Mouse (Mus musculus): ENCODE data around the gene Gm38100. TPM values are rescaled to one million over a fixed set of nuclear protein-coding genes. Genes with fewer than 3 reads are reported as not detected.

Gm38100 gene
- total RNA-seq, 1 experiment, result not detected

DNA sequence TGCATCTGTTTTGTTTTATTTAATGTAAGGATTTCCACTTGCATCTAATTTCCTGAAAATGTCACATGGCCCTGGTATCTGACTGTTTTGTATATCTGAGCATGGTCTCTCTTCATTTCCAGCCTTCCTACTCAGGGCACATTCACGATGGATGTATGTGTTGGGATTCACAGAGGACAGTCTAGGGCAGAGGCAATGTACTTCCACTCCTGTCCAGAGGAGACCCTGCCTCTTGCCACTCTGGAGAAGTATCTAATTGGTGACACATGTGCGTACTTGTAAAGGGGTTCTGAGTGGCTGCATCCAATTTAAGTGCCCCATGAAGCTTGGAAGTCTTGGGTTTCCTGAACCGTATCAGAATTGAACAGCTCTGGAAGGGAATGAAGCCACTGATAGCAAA is 30.3 kb downstream of the Gm38100 start:
- no peaks in the 10 kb centered on the region for H3K4me1 ChIP-seq (ENCODE audit: control insufficient read depth in 2 of 2, insufficient read depth in 2 of 2, low read length in 2 of 2, poor library complexity in 1 of 2)
- DNase-seq (ENCODE audit: low read depth, low spot score), result no peak
- no peaks in the 10 kb centered on the region for H3K36me3 ChIP-seq (ENCODE audit: control insufficient read depth, insufficient read depth, low read length, poor library complexity, severe bottlenecking)
- no peak overlapping the region for H3K4me3 ChIP-seq (ENCODE audit: insufficient read depth in 1 of 2, low read depth in 1 of 2, low read length in 2 of 2, poor library complexity in 1 of 2, severe bottlenecking in 1 of 2)
- no peak overlapping the region for H3K9ac ChIP-seq (ENCODE audit: insufficient read depth, low read depth, low read length, poor library complexity, severe bottlenecking)
- TF ChIP-seq CHD2 (IDR thresholded peaks at IDR 0.05; ENCODE audit: low read depth, low read length), result no peak
- no peak for TF ChIP-seq ZC3H11A (IDR thresholded peaks at IDR 0.05; ENCODE audit: borderline replicate concordance, low read depth, low read length)
- TF ChIP-seq ZNF384 (IDR thresholded peaks at IDR 0.05; ENCODE audit: low read depth, low read length), result no peak
- TF ChIP-seq MAFK (IDR thresholded peaks at IDR 0.05; ENCODE audit: insufficient read depth, low read depth, low read length), result no peak
- TF ChIP-seq HCFC1 (IDR thresholded peaks at IDR 0.05; ENCODE audit: borderline replicate concordance, insufficient read depth, low read length), result no peak
- in situ Hi-C loops (cut with MboI; ENCODE audit: low sequenced_read_pairs in 2 of 2, unreplicated experiment in 2 of 2), result no loop called here
- H3K9me3 ChIP-seq (ENCODE audit: control insufficient read depth, insufficient read depth, low read depth, low read length), result no peaks in the 10 kb centered on the region
- no peak overlapping the region for H3K27ac ChIP-seq (ENCODE audit: insufficient read depth, low read depth, low read length, poor library complexity, severe bottlenecking)

DNA sequence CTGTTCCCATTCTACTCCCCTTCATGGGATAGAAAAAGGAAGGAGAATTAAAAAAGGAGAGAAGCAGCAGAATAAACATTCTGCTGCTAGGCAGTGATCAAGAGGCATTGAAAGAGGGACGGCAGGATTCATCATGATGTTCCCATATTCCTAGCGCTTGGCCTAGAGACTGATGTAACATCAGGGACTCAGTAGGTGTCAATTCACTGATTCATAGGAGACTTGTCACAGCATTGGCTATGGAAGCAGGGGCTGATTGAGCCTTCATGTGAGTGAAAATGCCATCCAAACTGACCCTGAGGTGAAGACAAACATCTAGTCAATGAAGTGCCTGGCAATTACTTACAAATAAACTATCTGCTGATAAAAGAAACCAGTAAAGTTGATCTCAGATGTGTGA is 30.7 kb downstream of the Gm38100 start:
- H3K36me3 ChIP-seq (ENCODE audit: control insufficient read depth, insufficient read depth, low read length, poor library complexity, severe bottlenecking), result no peaks in the 10 kb centered on the region
- no peak overlapping the region for H3K4me3 ChIP-seq (ENCODE audit: insufficient read depth in 1 of 2, low read depth in 1 of 2, low read length in 2 of 2, poor library complexity in 1 of 2, severe bottlenecking in 1 of 2)
- no peak overlapping the region for H3K9ac ChIP-seq (ENCODE audit: insufficient read depth, low read depth, low read length, poor library complexity, severe bottlenecking)
- no peaks in the 10 kb centered on the region for H3K4me1 ChIP-seq (ENCODE audit: control insufficient read depth in 2 of 2, insufficient read depth in 2 of 2, low read length in 2 of 2, poor library complexity in 1 of 2)
- in situ Hi-C loops (cut with MboI; ENCODE audit: low sequenced_read_pairs in 2 of 2, unreplicated experiment in 2 of 2), result no loop called here
- H3K27ac ChIP-seq (ENCODE audit: insufficient read depth, low read depth, low read length, poor library complexity, severe bottlenecking), result no peak overlapping the region
- DNase-seq (ENCODE audit: low read depth, low spot score), result no peak
- no peak for TF ChIP-seq HCFC1 (IDR thresholded peaks at IDR 0.05; ENCODE audit: borderline replicate concordance, insufficient read depth, low read length)
- no peak for TF ChIP-seq CHD2 (IDR thresholded peaks at IDR 0.05; ENCODE audit: low read depth, low read length)
- no peak for TF ChIP-seq MAFK (IDR thresholded peaks at IDR 0.05; ENCODE audit: insufficient read depth, low read depth, low read length)
- no peak for TF ChIP-seq ZNF384 (IDR thresholded peaks at IDR 0.05; ENCODE audit: low read depth, low read length)
- no peak for TF ChIP-seq ZC3H11A (IDR thresholded peaks at IDR 0.05; ENCODE audit: borderline replicate concordance, low read depth, low read length)
- no peaks in the 10 kb centered on the region for H3K9me3 ChIP-seq (ENCODE audit: control insufficient read depth, insufficient read depth, low read depth, low read length)

DNA sequence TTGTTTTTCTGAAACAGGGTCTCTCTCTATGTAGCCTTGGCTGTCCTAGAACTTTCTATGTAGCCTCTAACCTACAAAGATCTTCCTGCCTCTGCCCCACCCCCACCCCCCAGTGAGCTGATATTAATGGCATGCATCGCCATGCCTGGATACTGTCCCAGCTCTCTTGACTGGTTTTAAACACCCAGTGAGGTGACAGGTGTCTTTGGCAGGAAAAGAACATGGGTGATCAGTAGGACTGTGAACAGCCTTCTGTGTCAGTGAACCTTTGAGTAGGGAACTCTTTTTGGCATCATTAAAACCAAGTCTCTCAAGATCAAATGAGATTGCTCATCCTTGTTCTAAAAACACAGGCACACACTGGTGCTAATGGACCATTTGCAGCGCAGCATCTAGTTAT is 41.7 kb downstream of the Gm38100 start:
- Histone ChIP-seq H3K4me3 (ENCODE audit: insufficient read depth in 1 of 2, low read depth in 1 of 2, low read length in 2 of 2, poor library complexity in 1 of 2, severe bottlenecking in 1 of 2) (no peak overlapping the region), H3K9me3 (ENCODE audit: control insufficient read depth, insufficient read depth, low read depth, low read length) (no peaks in the 10 kb centered on the region), H3K4me1 (ENCODE audit: control insufficient read depth in 2 of 2, insufficient read depth in 2 of 2, low read length in 2 of 2, poor library complexity in 1 of 2) (no peaks in the 10 kb centered on the region), H3K9ac (ENCODE audit: insufficient read depth, low read depth, low read length, poor library complexity, severe bottlenecking) (no peak overlapping the region), H3K36me3 (ENCODE audit: control insufficient read depth, insufficient read depth, low read length, poor library complexity, severe bottlenecking) (no peaks in the 10 kb centered on the region), H3K27ac (ENCODE audit: insufficient read depth, low read depth, low read length, poor library complexity, severe bottlenecking) (no peak overlapping the region)
- no peak for TF ChIP-seq CHD2 (IDR thresholded peaks at IDR 0.05; ENCODE audit: low read depth, low read length)
- no peak for TF ChIP-seq ZNF384 (IDR thresholded peaks at IDR 0.05; ENCODE audit: low read depth, low read length)
- no peak for TF ChIP-seq MAFK (IDR thresholded peaks at IDR 0.05; ENCODE audit: insufficient read depth, low read depth, low read length)
- no peak for TF ChIP-seq ZC3H11A (IDR thresholded peaks at IDR 0.05; ENCODE audit: borderline replicate concordance, low read depth, low read length)
- TF ChIP-seq HCFC1 (IDR thresholded peaks at IDR 0.05; ENCODE audit: borderline replicate concordance, insufficient read depth, low read length), result no peak
- in situ Hi-C loops (cut with MboI; ENCODE audit: low sequenced_read_pairs in 2 of 2, unreplicated experiment in 2 of 2), result no loop called here
- no peak for DNase-seq (ENCODE audit: low read depth, low spot score)

DNA sequence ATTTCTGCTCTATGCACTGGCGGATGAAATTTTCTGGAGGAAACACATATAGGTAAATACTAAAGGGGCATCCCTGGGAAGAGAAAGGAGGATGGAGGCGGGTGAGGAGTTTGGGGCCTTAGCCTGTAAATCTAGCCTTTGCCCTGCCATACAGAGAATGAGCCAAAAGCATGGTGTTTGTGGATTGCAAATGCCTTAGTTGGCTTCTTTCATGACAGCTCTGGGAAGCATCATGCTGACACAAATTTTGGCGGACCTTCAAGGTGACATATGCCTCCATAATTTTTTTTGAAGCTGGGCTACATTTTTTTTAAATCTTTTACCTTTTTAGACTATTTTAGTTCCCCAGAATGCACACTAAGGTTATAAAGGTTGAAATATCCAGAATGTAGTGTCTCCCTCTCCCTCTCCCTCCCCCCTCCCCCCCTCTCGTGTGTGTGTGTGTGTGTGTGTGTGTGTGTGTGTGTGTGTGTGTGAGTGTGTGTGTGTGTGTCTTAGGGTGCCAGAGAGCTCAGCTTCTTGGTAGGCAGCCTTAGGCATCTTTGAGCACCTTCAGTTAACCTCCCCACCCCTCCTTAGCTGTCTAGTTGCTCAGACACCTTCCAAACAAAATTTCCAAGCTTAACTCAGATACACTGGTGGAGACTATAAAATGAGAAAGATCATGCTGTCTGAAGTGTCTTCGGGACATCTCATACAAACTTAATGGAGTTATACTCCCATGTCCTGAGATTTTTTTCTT is 47.0 kb downstream of the Gm38100 start:
- Histone ChIP-seq H3K4me1 (ENCODE audit: control insufficient read depth in 2 of 2, insufficient read depth in 2 of 2, low read length in 2 of 2, poor library complexity in 1 of 2) (no peaks in the 10 kb centered on the region), H3K9me3 (ENCODE audit: control insufficient read depth, insufficient read depth, low read depth, low read length) (no peaks in the 10 kb centered on the region), H3K36me3 (ENCODE audit: control insufficient read depth, insufficient read depth, low read length, poor library complexity, severe bottlenecking) (no peaks in the 10 kb centered on the region), H3K9ac (ENCODE audit: insufficient read depth, low read depth, low read length, poor library complexity, severe bottlenecking) (no peak overlapping the region), H3K27ac (ENCODE audit: insufficient read depth, low read depth, low read length, poor library complexity, severe bottlenecking) (no peak overlapping the region), H3K4me3 (ENCODE audit: insufficient read depth in 1 of 2, low read depth in 1 of 2, low read length in 2 of 2, poor library complexity in 1 of 2, severe bottlenecking in 1 of 2) (no peak overlapping the region)
- in situ Hi-C loops (cut with MboI; ENCODE audit: low sequenced_read_pairs in 2 of 2, unreplicated experiment in 2 of 2), result no loop called here
- TF ChIP-seq HCFC1 (IDR thresholded peaks at IDR 0.05; ENCODE audit: borderline replicate concordance, insufficient read depth, low read length) (no peak), MAFK (IDR thresholded peaks at IDR 0.05; ENCODE audit: insufficient read depth, low read depth, low read length) (no peak), ZC3H11A (IDR thresholded peaks at IDR 0.05; ENCODE audit: borderline replicate concordance, low read depth, low read length) (no peak), CHD2 (IDR thresholded peaks at IDR 0.05; ENCODE audit: low read depth, low read length) (no peak), ZNF384 (IDR thresholded peaks at IDR 0.05; ENCODE audit: low read depth, low read length) (no peak)
- DNase-seq (ENCODE audit: low read depth, low spot score), result no peak
